Mouse (Mus musculus): Measurements from ENCODE around the gene Nipsnap3a.

The Nipsnap3a gene

GRCm38 (mm10) chr4:52989248-52989647, at the start of gene Nipsnap3a:
Nipsnap3a (plus strand) TSS chr4:52989272.
- DNase-seq (ENCODE audit: low spot score), result no peak

GRCm38 (mm10) chr4:52946665-52947064, 42.4 kb upstream of the Nipsnap3a start:
- no peak for DNase-seq (ENCODE audit: low spot score)

DNA sequence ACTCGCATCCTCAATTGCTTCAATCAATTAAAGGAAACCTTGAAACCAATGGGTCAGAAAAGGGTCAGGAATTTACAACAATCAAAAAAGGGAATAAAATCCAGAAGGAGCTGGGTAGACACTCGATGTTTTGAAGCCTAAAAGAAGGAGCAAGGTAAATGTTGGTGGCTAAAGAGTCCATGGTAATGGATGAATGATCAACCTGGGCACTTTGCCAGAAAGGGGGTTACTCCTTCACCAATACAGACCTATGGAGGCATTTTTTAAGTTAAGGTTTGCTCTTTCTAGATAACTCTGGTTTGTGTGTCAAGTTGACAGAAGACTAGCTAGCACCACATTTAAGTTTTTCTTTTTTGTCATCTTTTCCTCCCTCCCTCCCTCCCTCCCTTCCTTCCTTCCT, 40.1 kb upstream of the Nipsnap3a start:
- DNase-seq (ENCODE audit: low spot score), result no peak

- DNase-seq (ENCODE audit: low spot score), result no peak
Measured at GRCm38 (mm10) chr4:52958693-52959092, 30.4 kb upstream of the Nipsnap3a start.

GRCm38 (mm10) chr4:52964247-52964646, 24.8 kb upstream of the Nipsnap3a start, which contains the start of gene Olfr270:
Olfr270 (plus strand) TSS chr4:52964547.
- DNase-seq (ENCODE audit: low spot score), result no peak

- no peak for DNase-seq (ENCODE audit: low spot score)
Measured at GRCm38 (mm10) chr4:52985216-52985615, 3.9 kb upstream of the Nipsnap3a start.

- no peak for DNase-seq (ENCODE audit: low spot score)
Measured at GRCm38 (mm10) chr4:52986266-52986665, 2.8 kb upstream of the Nipsnap3a start.

DNA sequence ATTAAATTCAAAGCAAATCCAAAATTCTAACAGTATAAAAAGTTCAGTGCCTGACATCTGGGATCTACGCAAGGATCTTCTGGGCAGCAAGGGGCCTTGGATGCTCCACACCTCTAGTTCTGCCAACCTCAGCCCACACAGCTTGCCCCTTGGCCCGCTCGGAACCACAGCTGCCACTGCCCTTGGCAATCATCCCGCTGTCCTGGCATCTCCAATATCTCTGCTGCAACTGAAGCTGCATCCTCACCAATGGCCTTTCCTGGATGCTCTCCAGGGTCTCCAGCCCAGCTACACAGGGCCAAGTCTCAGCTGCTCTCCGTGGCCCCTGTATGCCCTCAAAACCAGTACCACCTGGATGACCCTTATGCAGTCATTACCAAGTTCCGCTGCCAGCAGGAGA, 10.4 kb downstream of the Nipsnap3a start:
- no peak for DNase-seq (ENCODE audit: low spot score)

DNA sequence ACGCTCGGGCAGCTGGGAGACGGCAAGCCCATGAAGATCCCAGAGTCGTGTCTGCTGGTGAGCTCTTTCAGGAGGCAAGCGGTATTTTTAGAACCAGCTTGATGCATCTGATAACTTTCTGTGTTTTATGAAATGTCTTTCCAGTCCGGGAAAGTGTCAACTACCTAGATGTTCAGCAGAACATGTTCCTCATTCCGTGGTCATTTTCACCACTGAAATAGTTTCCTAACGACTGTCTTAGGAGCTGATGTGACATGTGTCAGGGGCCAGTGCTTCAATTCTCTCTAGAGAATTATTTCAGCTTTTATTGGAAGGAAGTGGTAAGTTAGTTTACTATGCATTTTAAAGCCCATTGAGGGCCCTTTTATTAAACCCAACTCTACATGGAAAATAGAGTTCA, 11.1 kb downstream of the Nipsnap3a start:
- no peak for DNase-seq (ENCODE audit: low spot score)

GRCm38 (mm10) chr4:53009183-53009582, 20.1 kb downstream of the Nipsnap3a start:
- DNase-seq (ENCODE audit: low spot score), result no peak

GRCm38 (mm10) chr4:53009871-53010270, 20.8 kb downstream of the Nipsnap3a start:
- DNase-seq (ENCODE audit: low spot score), result no peak

GRCm38 (mm10) chr4:53011732-53012361, 22.8 kb downstream of the Nipsnap3a start, which contains the start of gene Nipsnap3b:
Nipsnap3b (plus strand) TSS chr4:53011880.
- DNase-seq (ENCODE audit: low spot score), result peak; percentile 97

DNA sequence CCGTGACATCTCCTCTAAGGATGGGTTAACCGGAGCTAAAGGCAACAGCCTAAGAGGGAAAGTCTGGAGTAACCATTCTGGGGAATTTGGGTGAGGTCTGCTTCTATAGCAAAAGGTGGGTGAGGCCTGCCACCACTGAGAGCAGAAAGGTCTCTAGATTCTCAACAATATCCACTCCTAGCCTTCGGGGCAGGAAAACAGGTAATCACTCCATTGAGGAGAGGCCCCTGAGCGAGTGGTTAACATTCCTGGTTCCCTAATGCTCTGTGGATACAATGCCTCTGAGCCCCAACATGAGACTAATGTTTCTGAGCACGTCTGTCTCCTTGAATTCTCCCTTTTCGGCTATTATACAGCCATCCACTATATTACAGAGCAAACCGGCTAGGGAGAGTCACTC, 25.3 kb downstream of the Nipsnap3a start:
- DNase-seq (ENCODE audit: low spot score), result no peak

GRCm38 (mm10) chr4:53015024-53015423, 26.0 kb downstream of the Nipsnap3a start:
- no peak for DNase-seq (ENCODE audit: low spot score)

- DNase-seq (ENCODE audit: low spot score), result no peak
Measured at GRCm38 (mm10) chr4:53018392-53018791, 29.3 kb downstream of the Nipsnap3a start.

- DNase-seq (ENCODE audit: low spot score), result no peak
Measured at GRCm38 (mm10) chr4:53023189-53023925, 34.3 kb downstream of the Nipsnap3a start.

GRCm38 (mm10) chr4:53024397-53024796, 35.3 kb downstream of the Nipsnap3a start:
- no peak for DNase-seq (ENCODE audit: low spot score)

DNA sequence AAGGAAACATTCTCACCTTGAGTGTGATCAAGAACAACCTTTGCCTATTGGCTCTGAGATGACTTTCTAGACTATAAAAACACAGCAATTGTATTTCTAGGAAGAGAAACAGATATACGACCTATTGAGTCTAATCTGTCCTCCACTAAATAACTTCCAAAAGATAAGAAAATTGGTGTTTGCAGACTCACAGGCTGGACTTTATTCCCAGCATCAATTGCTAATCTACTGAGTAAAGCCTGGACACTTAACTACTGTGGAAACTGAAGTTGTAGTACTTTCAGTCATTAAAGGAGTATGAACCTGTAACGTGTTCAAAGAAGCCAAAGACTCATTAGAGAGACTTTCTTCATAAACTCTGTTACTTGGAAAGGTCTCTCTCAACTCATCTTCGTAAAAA, 38.7 kb downstream of the Nipsnap3a start:
- DNase-seq (ENCODE audit: low spot score), result no peak

DNA sequence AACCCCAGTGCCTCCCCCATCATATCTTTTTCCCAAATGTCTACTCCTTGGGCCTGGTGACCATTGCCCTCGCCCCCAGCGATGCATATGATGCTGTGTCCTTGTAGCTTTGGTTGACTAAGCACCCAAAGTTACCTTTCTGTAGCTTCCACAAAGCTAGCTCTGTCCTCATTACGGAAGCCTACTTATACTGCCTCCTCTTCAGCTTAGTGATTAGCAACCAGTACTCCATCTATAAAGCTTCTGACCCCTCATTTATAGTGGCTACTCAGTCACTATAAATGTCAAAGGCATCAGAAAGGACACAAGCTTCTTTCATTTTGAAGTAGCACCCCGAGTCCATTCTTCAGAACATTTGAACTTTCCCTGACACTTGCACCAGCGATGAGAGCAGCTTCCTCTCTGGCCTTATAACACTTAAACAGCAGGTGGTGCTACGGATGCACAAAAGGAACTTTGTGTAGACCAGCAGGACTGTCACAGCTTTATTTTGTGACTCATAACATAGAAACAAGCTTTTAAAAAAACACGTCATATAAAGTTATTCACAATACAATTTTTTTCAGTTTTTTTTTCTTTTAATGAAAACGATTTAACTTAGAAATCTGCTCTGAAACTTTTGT, 41.4 kb downstream of the Nipsnap3a start:
- no peak for DNase-seq (ENCODE audit: low spot score)

- no peak for DNase-seq (ENCODE audit: low spot score)
Measured at GRCm38 (mm10) chr4:53043819-53044218, 54.7 kb downstream of the Nipsnap3a start.

GRCm38 (mm10) chr4:53045807-53046206, 56.7 kb downstream of the Nipsnap3a start:
- DNase-seq (ENCODE audit: low spot score), result no peak

DNA sequence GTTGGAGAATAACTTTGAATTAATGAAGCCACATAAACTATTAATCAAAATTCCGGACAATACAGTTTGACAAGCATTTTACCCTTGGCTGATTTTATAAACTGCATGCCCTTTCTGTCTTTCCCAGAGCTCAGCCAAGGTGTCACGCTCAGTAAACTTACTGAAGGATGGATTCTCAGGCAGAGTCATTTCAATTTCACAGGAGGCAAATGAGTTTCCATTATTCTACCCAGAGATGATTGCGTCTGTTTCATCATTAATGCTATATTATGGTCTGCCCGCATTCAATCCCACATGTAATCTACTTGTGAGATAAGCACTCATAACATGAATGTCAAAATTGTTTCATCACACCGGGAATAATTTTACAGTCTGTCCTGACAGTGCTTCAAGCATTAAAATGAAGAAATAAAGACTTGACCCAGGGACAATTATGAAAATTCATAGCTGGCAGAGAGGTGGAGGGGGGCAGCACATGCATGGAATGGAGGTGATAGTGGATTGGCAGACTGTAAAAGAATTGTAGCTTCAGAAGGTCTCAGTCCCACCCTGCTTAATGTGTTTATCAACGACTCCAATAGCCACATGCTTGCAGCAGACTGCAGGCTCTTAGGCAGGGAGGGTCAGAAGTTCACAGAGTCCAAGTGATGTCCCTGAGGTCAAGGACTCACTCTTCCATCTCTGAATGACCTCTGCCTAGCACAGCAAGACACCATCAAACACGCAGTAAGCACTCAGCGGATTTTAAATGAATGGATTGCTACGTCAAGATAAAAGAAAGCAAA, 57.4 kb downstream of the Nipsnap3a start:
- DNase-seq (ENCODE audit: low spot score), result no peak

All from urinary bladder, postnatal 14 days (tissue).